Mouse (Mus musculus): ENCODE data around the gene Phip. TPM values are rescaled to one million over a fixed set of nuclear protein-coding genes. Genes with fewer than 3 reads are reported as not detected.

Phip gene
- polyA plus RNA-seq (2015; fragmentation: Nextera tagmentation; extraction: Ambion mirVana): 117 and 119 TPM in 2 replicates

- H3K27me3 ChIP-seq: no peaks in the 10 kb centered on the region
- ATAC-seq (ENCODE audit: low FRiP score): peak; percentile 89
- H3K9ac ChIP-seq: peak within 1 kb of the TSS; percentile 99
- WGBS: under 1% methylated on average over 65 of the region's 79 CpGs
- no peaks in the 10 kb centered on the region for H3K36me3 ChIP-seq
- peak within 1 kb of the TSS; percentile 100 for H3K27ac ChIP-seq
- peaks cover 18% of the 10 kb centered on the region for H3K4me1 ChIP-seq (replicated peaks)
- no peaks in the 10 kb centered on the region for H3K9me3 ChIP-seq
- H3K4me3 ChIP-seq: peak within 1 kb of the TSS; percentile 92
- H3K4me2 ChIP-seq: peak within 1 kb of the TSS; percentile 96
Observed at GRCm38 (mm10) chr9:82975342-82976215, at the start of gene Phip. Gene Phip (minus strand): TSS chr9:82975516.

GRCm38 (mm10) chr9:83023724-83024123 is 48.4 kb upstream of the Phip start:
- Histone ChIP-seq H3K4me1 (replicated peaks) (no peaks in the 10 kb centered on the region), H3K4me3 (no peak overlapping the region), H3K36me3 (no peaks in the 10 kb centered on the region), H3K27ac (no peak overlapping the region), H3K9me3 (no peaks in the 10 kb centered on the region), H3K4me2 (no peak overlapping the region), H3K27me3 (no peaks in the 10 kb centered on the region), H3K9ac (no peak overlapping the region)
- 82% methylated on average over 6 of the region's 6 CpGs for WGBS
- ATAC-seq (ENCODE audit: low FRiP score): no peak

GRCm38 (mm10) chr9:83014516-83014915 is 39.2 kb upstream of the Phip start:
- no peak overlapping the region for H3K9ac ChIP-seq
- no peaks in the 10 kb centered on the region for H3K36me3 ChIP-seq
- no peaks in the 10 kb centered on the region for H3K4me1 ChIP-seq (replicated peaks)
- no peaks in the 10 kb centered on the region for H3K9me3 ChIP-seq
- no peaks in the 10 kb centered on the region for H3K27me3 ChIP-seq
- no peak overlapping the region for H3K4me2 ChIP-seq
- H3K4me3 ChIP-seq: no peak overlapping the region
- WGBS: 90% methylated on average over 4 of the region's 4 CpGs
- ATAC-seq (ENCODE audit: low FRiP score): no peak
- no peak overlapping the region for H3K27ac ChIP-seq

GRCm38 (mm10) chr9:83008306-83008705 is 33.0 kb upstream of the Phip start:
- no peak overlapping the region for H3K9ac ChIP-seq

GRCm38 (mm10) chr9:83001342-83001741 is 26.0 kb upstream of the Phip start:
- Histone ChIP-seq H3K27me3 (no peaks in the 10 kb centered on the region), H3K27ac (no peak overlapping the region), H3K4me1 (replicated peaks) (no peaks in the 10 kb centered on the region), H3K36me3 (no peaks in the 10 kb centered on the region), H3K9me3 (no peaks in the 10 kb centered on the region), H3K4me3 (no peak overlapping the region), H3K4me2 (no peak overlapping the region), H3K9ac (no peak overlapping the region)
- WGBS: 94% methylated on average over 4 of the region's 4 CpGs
- ATAC-seq (ENCODE audit: low FRiP score): no peak

More at GRCm38 (mm10) chr9:83008306-83008705, 33.0 kb upstream of the Phip start:
- Histone ChIP-seq H3K27ac (no peak overlapping the region), H3K36me3 (no peaks in the 10 kb centered on the region), H3K4me3 (no peak overlapping the region), H3K9me3 (no peaks in the 10 kb centered on the region), H3K4me2 (no peak overlapping the region), H3K27me3 (no peaks in the 10 kb centered on the region), H3K4me1 (replicated peaks) (no peaks in the 10 kb centered on the region)
- ATAC-seq (ENCODE audit: low FRiP score): no peak
- WGBS: 97% methylated on average over 1 of the region's 1 CpGs

GRCm38 (mm10) chr9:82997765-82998500 is 22.6 kb upstream of the Phip start:
- no peaks in the 10 kb centered on the region for H3K4me1 ChIP-seq (replicated peaks)
- no peak overlapping the region for H3K4me2 ChIP-seq
- H3K27me3 ChIP-seq: no peaks in the 10 kb centered on the region
- H3K27ac ChIP-seq: no peak overlapping the region
- 86% methylated on average over 2 of the region's 2 CpGs for WGBS
- no peaks in the 10 kb centered on the region for H3K9me3 ChIP-seq
- ATAC-seq (ENCODE audit: low FRiP score): no peak
- no peaks in the 10 kb centered on the region for H3K36me3 ChIP-seq
- no peak overlapping the region for H3K9ac ChIP-seq
- H3K4me3 ChIP-seq: no peak overlapping the region

GRCm38 (mm10) chr9:82976936-82977335 is 1.6 kb upstream of the Phip start:
- no peaks in the 10 kb centered on the region for H3K9me3 ChIP-seq
- H3K36me3 ChIP-seq: no peaks in the 10 kb centered on the region
- WGBS: 9% methylated on average over 5 of the region's 5 CpGs
- peak overlapping the region; percentile 100 for H3K27ac ChIP-seq
- peak overlapping the region; percentile 92 for H3K4me3 ChIP-seq
- peak overlapping the region; percentile 96 for H3K4me2 ChIP-seq
- ATAC-seq (ENCODE audit: low FRiP score): no peak
- H3K4me1 ChIP-seq (replicated peaks): peaks cover 12% of the 10 kb centered on the region
- H3K9ac ChIP-seq: peak overlapping the region; percentile 51; the same call in 1 of the 2 replicates
- H3K27me3 ChIP-seq: no peaks in the 10 kb centered on the region

- Histone ChIP-seq H3K4me1 (replicated peaks) (peaks cover 16% of the 10 kb centered on the region), H3K36me3 (no peaks in the 10 kb centered on the region), H3K27me3 (no peaks in the 10 kb centered on the region), H3K4me2 (peak overlapping the region; percentile 96), H3K4me3 (peak overlapping the region; percentile 92), H3K9me3 (no peaks in the 10 kb centered on the region), H3K27ac (peak overlapping the region; percentile 100), H3K9ac (peak overlapping the region; percentile 99)
- no peak for ATAC-seq (ENCODE audit: low FRiP score)
- 3% methylated on average over 9 of the region's 9 CpGs for WGBS
Observed at GRCm38 (mm10) chr9:82976219-82976618, 903 bp upstream of the Phip start.

- 0% methylated on average over 19 of the region's 61 CpGs for WGBS
- H3K36me3 ChIP-seq: no peaks in the 10 kb centered on the region
- H3K4me1 ChIP-seq (replicated peaks): peaks cover 21% of the 10 kb centered on the region
- peak overlapping the region; percentile 92 for H3K4me3 ChIP-seq
- H3K27ac ChIP-seq: peak overlapping the region; percentile 100
- peak overlapping the region; percentile 99 for H3K9ac ChIP-seq
- peak; percentile 26 for ATAC-seq (ENCODE audit: low FRiP score)
- no peaks in the 10 kb centered on the region for H3K27me3 ChIP-seq
- H3K4me2 ChIP-seq: peak overlapping the region; percentile 96
- no peaks in the 10 kb centered on the region for H3K9me3 ChIP-seq
Observed at GRCm38 (mm10) chr9:82974962-82975341, 364 bp downstream of the Phip start.

GRCm38 (mm10) chr9:82974187-82974861 is 992 bp downstream of the Phip start:
- Histone ChIP-seq H3K27ac (peak overlapping the region; percentile 100), H3K4me3 (peak overlapping the region; percentile 92), H3K4me1 (replicated peaks) (peaks cover 21% of the 10 kb centered on the region), H3K36me3 (no peaks in the 10 kb centered on the region), H3K9me3 (no peaks in the 10 kb centered on the region), H3K4me2 (peak overlapping the region; percentile 96), H3K9ac (peak overlapping the region; percentile 99), H3K27me3 (no peaks in the 10 kb centered on the region)
- peak; percentile 85 for ATAC-seq (ENCODE audit: low FRiP score)
- under 1% methylated on average over 73 of the region's 75 CpGs for WGBS

GRCm38 (mm10) chr9:82973321-82973892 is 1.9 kb downstream of the Phip start:
- no peaks in the 10 kb centered on the region for H3K27me3 ChIP-seq
- H3K9ac ChIP-seq: peak overlapping the region; percentile 99
- 33% methylated on average over 8 of the region's 8 CpGs for WGBS
- H3K27ac ChIP-seq: no peak overlapping the region
- H3K4me2 ChIP-seq: peak overlapping the region; percentile 96
- no peaks in the 10 kb centered on the region for H3K9me3 ChIP-seq
- H3K4me3 ChIP-seq: peak overlapping the region; percentile 92
- H3K4me1 ChIP-seq (replicated peaks): peaks cover 24% of the 10 kb centered on the region
- no peaks in the 10 kb centered on the region for H3K36me3 ChIP-seq
- no peak for ATAC-seq (ENCODE audit: low FRiP score)

- 49% methylated on average over 1 of the region's 1 CpGs for WGBS
- Histone ChIP-seq H3K9me3 (no peaks in the 10 kb centered on the region), H3K9ac (no peak overlapping the region), H3K4me1 (replicated peaks) (peaks cover 25% of the 10 kb centered on the region), H3K4me3 (no peak overlapping the region), H3K27ac (no peak overlapping the region), H3K36me3 (no peaks in the 10 kb centered on the region), H3K4me2 (peak overlapping the region; percentile 20), H3K27me3 (no peaks in the 10 kb centered on the region)
- no peak for ATAC-seq (ENCODE audit: low FRiP score)
Observed at GRCm38 (mm10) chr9:82971433-82971832, 3.9 kb downstream of the Phip start.

Measured in hindbrain, embryonic 13.5 days (tissue).